Comparison of ENCODE assay signal across 8 mouse cellular contexts in the genomic region with DNA sequence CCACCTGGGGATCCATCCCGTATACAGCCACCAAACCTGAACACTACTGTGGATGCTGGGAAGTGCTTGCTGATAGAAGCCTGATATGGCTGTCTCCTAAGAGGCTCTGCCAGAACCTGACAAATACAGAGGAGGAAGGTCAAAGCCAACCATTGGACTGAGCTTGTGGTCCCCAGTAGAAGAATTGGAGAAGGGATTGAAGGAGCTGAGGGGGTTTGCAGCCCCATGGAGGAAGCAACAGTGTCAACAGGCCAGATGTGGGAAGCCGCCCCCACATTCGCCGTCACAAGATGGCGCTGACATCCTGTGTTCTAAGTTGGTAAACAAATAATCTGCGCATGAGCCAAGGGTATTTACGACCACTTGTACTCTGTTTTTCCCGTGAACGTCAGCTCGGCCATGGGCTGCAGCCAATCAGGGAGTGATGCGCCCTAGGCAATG. TPM values are rescaled to one million over a fixed set of nuclear protein-coding genes. Genes with fewer than 3 reads are reported as not detected.
A peak's percentile ranks its signal among the peaks of the same experiment; 100 is the strongest.
DNase-seq lines count a peak whose midpoint lies in the region; ATAC-seq and TF ChIP-seq lines count a peak whose summit lies in the region.
"Not testable (repeated sequence)": the region's sequence is repeated elsewhere in the genome, so short reads cannot be mapped to it uniquely, and the experiment has no call there.

No protein-coding gene starts in this region.

- not testable (repeated sequence) for H3K4me3 ChIP-seq in embryonic facial prominence, embryonic 12.5 days; heart, adult 2 months; hindbrain, postnatal 0 days (ENCODE audit: low read length); lung, postnatal 0 days (ENCODE audit: low read depth, low read length); neural tube, embryonic 13.5 days
- peak overlapping the region; percentile 35; the same call in 1 of the 2 replicates for H3K4me3 ChIP-seq in limb, embryonic 10.5 days

- not testable (repeated sequence) for TF ChIP-seq POLR2A in heart, adult 2 months (IDR thresholded peaks at IDR 0.05; ENCODE audit: insufficient read depth, low read depth, low read length)

- intact Hi-C loops in heart, adult 2 months (cut with DNase I) = not testable (repeated sequence)

- not testable (repeated sequence) for H3K27me3 ChIP-seq in embryonic facial prominence, embryonic 12.5 days; heart, adult 2 months (ENCODE audit: control insufficient read depth, insufficient read depth, low read length); hindbrain, postnatal 0 days (ENCODE audit: insufficient read depth, low read length); limb, embryonic 10.5 days (ENCODE audit: low read depth, poor library complexity, severe bottlenecking); lung, postnatal 0 days (replicated peaks; ENCODE audit: insufficient read depth, low read length); neural tube, embryonic 13.5 days

- TF ChIP-seq CTCF in heart, adult 2 months (IDR thresholded peaks at IDR 0.05) = peak; percentile 33
- TF ChIP-seq CTCF in hindbrain, postnatal 0 days (IDR thresholded peaks at IDR 0.05; ENCODE audit: low read depth) = 0 out of 2 replicates have a peak, but pooled peaks have one; percentile 13
- not testable (repeated sequence) for TF ChIP-seq CTCF in lung, postnatal 0 days (IDR thresholded peaks at IDR 0.05)

- not testable (repeated sequence) for H3K9me3 ChIP-seq in embryonic facial prominence, embryonic 12.5 days; hindbrain, postnatal 0 days (ENCODE audit: low read length); limb, embryonic 10.5 days (replicated peaks); lung, postnatal 0 days (ENCODE audit: low read length); neural tube, embryonic 13.5 days

- H3K9ac ChIP-seq in embryonic facial prominence, embryonic 12.5 days; heart, adult 2 months (ENCODE audit: low read depth, low read length); hindbrain, postnatal 0 days (replicated peaks; ENCODE audit: low read length); lung, postnatal 0 days (replicated peaks; ENCODE audit: low read depth): not testable (repeated sequence)
- 0 out of 2 replicates have a peak overlapping the region, but pooled peaks have one; percentile 14 for H3K9ac ChIP-seq in neural tube, embryonic 13.5 days

- WGBS in embryonic facial prominence, embryonic 12.5 days = 30% methylated on average over 6 of the region's 11 CpGs
- WGBS in heart, adult 2 months = 34% methylated on average over 6 of the region's 11 CpGs
- 54% methylated on average over 6 of the region's 11 CpGs for WGBS in hindbrain, postnatal 0 days
- WGBS in limb, embryonic 10.5 days = 36% methylated on average over 7 of the region's 11 CpGs
- WGBS in lung, postnatal 0 days = 39% methylated on average over 5 of the region's 11 CpGs
- WGBS in neural tube, embryonic 13.5 days = 58% methylated on average over 6 of the region's 11 CpGs

- H3K36me3 ChIP-seq in embryonic facial prominence, embryonic 12.5 days; heart, adult 2 months (ENCODE audit: control insufficient read depth, insufficient read depth, low read length); hindbrain, postnatal 0 days (ENCODE audit: insufficient read depth, low read length); limb, embryonic 10.5 days; lung, postnatal 0 days (ENCODE audit: insufficient read depth, low read length); neural tube, embryonic 13.5 days: not testable (repeated sequence)

- H3K79me2 ChIP-seq in heart, adult 2 months (replicated peaks; ENCODE audit: control insufficient read depth, insufficient read depth, low read length) = not testable (repeated sequence)

- H3K27ac ChIP-seq in embryonic facial prominence, embryonic 12.5 days; neural tube, embryonic 13.5 days (replicated peaks): not testable (repeated sequence)
- H3K27ac ChIP-seq in heart, adult 2 months = peak overlapping the region; percentile 73
- peak overlapping the region; percentile 51; the same call in 1 of the 2 replicates for H3K27ac ChIP-seq in hindbrain, postnatal 0 days
- peak overlapping the region; percentile 79 for H3K27ac ChIP-seq in limb, embryonic 10.5 days
- peak overlapping the region; percentile 57; the same call in 1 of the 2 replicates for H3K27ac ChIP-seq in lung, postnatal 0 days (ENCODE audit: low read length)

- ATAC-seq in embryonic facial prominence, embryonic 12.5 days (ENCODE audit: insufficient number of reproducible peaks, insufficient read depth, low FRiP score, low TSS enrichment) = not testable (repeated sequence)
- peak; percentile 74 for ATAC-seq in hindbrain, postnatal 0 days
- peak; percentile 71 for ATAC-seq in lung, postnatal 0 days
- ATAC-seq in neural tube, embryonic 13.5 days (ENCODE audit: low read depth) = peak; percentile 75

- TF ChIP-seq EP300 in heart, adult 2 months (IDR thresholded peaks at IDR 0.05; ENCODE audit: insufficient read depth, low read depth, low read length); lung, postnatal 0 days (IDR thresholded peaks at IDR 0.05): not testable (repeated sequence)

- peak; percentile 65 for DNase-seq in ZHBTc4 (ENCODE audit: low read depth, low spot score)
- DNase-seq in heart, adult 2 months = peak; percentile 25 to 40
- not testable (repeated sequence) for DNase-seq in hindbrain, postnatal 0 days (ENCODE audit: low spot score)
- peak; percentile 53 for DNase-seq in limb, embryonic 10.5 days (ENCODE audit: low spot score)
- DNase-seq in lung, postnatal 0 days (ENCODE audit: low spot score) = peak; percentile 33
- DNase-seq in thymus, postnatal 36 days = peak; percentile 3 to 47

- not testable (repeated sequence) for H3K4me1 ChIP-seq in embryonic facial prominence, embryonic 12.5 days; heart, adult 2 months (ENCODE audit: control insufficient read depth, insufficient read depth, low read length); hindbrain, postnatal 0 days (ENCODE audit: insufficient read depth, low read length); limb, embryonic 10.5 days; lung, postnatal 0 days (ENCODE audit: insufficient read depth, low read depth, low read length); neural tube, embryonic 13.5 days (replicated peaks)

- H3K4me2 ChIP-seq in embryonic facial prominence, embryonic 12.5 days (replicated peaks) = peak overlapping the region; percentile 9; the same call in 1 of the 2 replicates
- H3K4me2 ChIP-seq in hindbrain, postnatal 0 days (ENCODE audit: low read depth, low read length); lung, postnatal 0 days (replicated peaks; ENCODE audit: low read depth, low read length): not testable (repeated sequence)
- peak overlapping the region; percentile 37 for H3K4me2 ChIP-seq in neural tube, embryonic 13.5 days

RNA-seq across cellular contexts. Expression of a gene that starts 28.4 kb away (rescaled TPM):
- polyA plus RNA-seq in embryonic facial prominence, embryonic 12.5 days (2016; fragmentation: Nextera tagmentation; extraction: Ambion mirVana) = 21.9 and 24.1 TPM in 2 replicates
- 10 to 100 TPM; 54.1 to 56.9 TPM for total RNA-seq in heart, adult 2 months (2021)
- polyA plus RNA-seq in heart, adult 2 months (2012; rRNA removed) = 19.9 and 56.8 TPM in 2 replicates
- total RNA-seq in hindbrain, postnatal 0 days (2014; rRNA removed) = 9.5 and 10.7 TPM in 2 replicates
- polyA plus RNA-seq in hindbrain, postnatal 0 days (2015; fragmentation: Nextera tagmentation; extraction: Ambion mirVana) = 13.1 and 15.3 TPM in 2 replicates
- polyA plus RNA-seq in limb, embryonic 10.5 days (2016; fragmentation: Nextera tagmentation; extraction: Ambion mirVana) = 12.5 and 13.9 TPM in 2 replicates
- 35.7 and 41.4 TPM in 2 replicates for polyA plus RNA-seq in lung, postnatal 0 days (2015; fragmentation: Nextera tagmentation; extraction: Ambion mirVana)
- 26.3 and 28.7 TPM in 2 replicates for polyA plus RNA-seq in neural tube, embryonic 13.5 days (2015; fragmentation: Nextera tagmentation; extraction: Ambion mirVana)
